Mouse (Mus musculus): Measurements from ENCODE around the gene Sulf2. TPM values are rescaled to one million over a fixed set of nuclear protein-coding genes. Genes with fewer than 3 reads are reported as not detected.

Gene Sulf2
- polyA plus RNA-seq, 1 experiment from 2014 or later = 125 TPM

DNA sequence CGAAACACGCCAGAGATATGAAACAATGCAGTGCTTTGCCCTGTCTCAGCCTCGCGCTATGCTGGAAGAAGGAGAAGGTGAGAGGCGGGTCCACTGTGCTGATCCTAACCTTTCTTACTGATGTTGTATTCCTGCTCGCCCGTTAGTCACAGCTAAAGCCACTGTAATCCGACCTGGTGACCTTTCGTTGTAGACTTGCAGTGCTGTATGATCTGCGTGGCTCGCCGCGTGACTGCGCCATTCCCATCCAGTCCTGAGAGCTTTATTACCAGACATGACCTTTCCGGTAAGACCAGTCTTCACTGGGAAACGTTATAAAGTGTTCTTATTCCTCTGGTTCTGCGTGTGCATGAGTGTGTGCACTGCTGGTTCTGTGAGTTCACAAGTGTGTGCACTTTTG, 104.0 kb downstream of the Sulf2 start:
- H3K4me2 ChIP-seq (replicated peaks) = no peak overlapping the region
- 91% methylated on average over 17 of the region's 17 CpGs for WGBS

GRCm38 (mm10) chr2:166048852-166049251, 106.6 kb downstream of the Sulf2 start:
- 88% methylated on average over 7 of the region's 7 CpGs for WGBS
- H3K27ac ChIP-seq = no peak overlapping the region
- no peak overlapping the region for H3K9ac ChIP-seq
- ATAC-seq (ENCODE audit: low FRiP score) (no peak), DNase-seq (ENCODE audit: low spot score) (no peak)
- no peaks in the 10 kb centered on the region for H3K9me3 ChIP-seq (ENCODE audit: control insufficient read depth, low read length)
- H3K36me3 ChIP-seq (replicated peaks; ENCODE audit: control insufficient read depth, insufficient read depth) = peaks cover 59% of the 10 kb centered on the region
- H3K27me3 ChIP-seq (ENCODE audit: control insufficient read depth, insufficient read depth, low read length) = no peaks in the 10 kb centered on the region
- H3K4me3 ChIP-seq (replicated peaks; ENCODE audit: low read length) = no peak overlapping the region
- H3K4me2 ChIP-seq (replicated peaks) = no peak overlapping the region
- no peaks in the 10 kb centered on the region for H3K4me1 ChIP-seq (replicated peaks; ENCODE audit: control insufficient read depth, insufficient read depth, low read length)

More for the DNA sequence above, 104.0 kb downstream of the Sulf2 start:
- Histone ChIP-seq H3K27ac (no peak overlapping the region), H3K27me3 (ENCODE audit: control insufficient read depth, insufficient read depth, low read length) (no peaks in the 10 kb centered on the region), H3K4me1 (replicated peaks; ENCODE audit: control insufficient read depth, insufficient read depth, low read length) (no peaks in the 10 kb centered on the region), H3K9me3 (ENCODE audit: control insufficient read depth, low read length) (no peaks in the 10 kb centered on the region), H3K4me3 (replicated peaks; ENCODE audit: low read length) (no peak overlapping the region), H3K9ac (no peak overlapping the region), H3K36me3 (replicated peaks; ENCODE audit: control insufficient read depth, insufficient read depth) (peaks cover 85% of the 10 kb centered on the region)
- no peak for ATAC-seq (ENCODE audit: low FRiP score)
- no peak for DNase-seq (ENCODE audit: low spot score)

DNA sequence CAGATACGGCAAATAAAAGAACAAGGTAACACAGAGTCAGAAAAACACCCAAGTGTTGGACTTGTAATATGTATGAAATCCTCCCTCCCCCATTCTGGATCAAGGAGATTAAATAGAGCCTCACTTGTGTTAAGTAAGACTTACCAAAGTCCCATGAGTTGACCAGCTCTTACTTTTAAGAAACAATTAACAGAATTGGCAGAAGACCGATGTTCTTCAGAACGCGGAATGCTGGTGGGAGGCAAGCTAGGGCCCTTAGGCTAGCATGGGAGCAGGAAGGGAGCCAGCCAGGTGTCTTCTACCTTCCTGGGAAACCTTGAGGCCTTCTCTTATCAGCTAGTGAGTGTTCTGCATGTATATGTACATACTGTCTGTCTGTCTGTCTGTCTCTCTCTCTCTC, 107.5 kb downstream of the Sulf2 start:
- Histone ChIP-seq H3K36me3 (replicated peaks; ENCODE audit: control insufficient read depth, insufficient read depth) (peaks cover 50% of the 10 kb centered on the region), H3K4me2 (replicated peaks) (no peak overlapping the region), H3K27ac (no peak overlapping the region), H3K9me3 (ENCODE audit: control insufficient read depth, low read length) (no peaks in the 10 kb centered on the region), H3K4me3 (replicated peaks; ENCODE audit: low read length) (no peak overlapping the region), H3K4me1 (replicated peaks; ENCODE audit: control insufficient read depth, insufficient read depth, low read length) (no peaks in the 10 kb centered on the region), H3K27me3 (ENCODE audit: control insufficient read depth, insufficient read depth, low read length) (no peaks in the 10 kb centered on the region), H3K9ac (no peak overlapping the region)
- ATAC-seq (ENCODE audit: low FRiP score) (no peak), DNase-seq (ENCODE audit: low spot score) (no peak)
- WGBS = 96% methylated on average over 4 of the region's 4 CpGs

DNA sequence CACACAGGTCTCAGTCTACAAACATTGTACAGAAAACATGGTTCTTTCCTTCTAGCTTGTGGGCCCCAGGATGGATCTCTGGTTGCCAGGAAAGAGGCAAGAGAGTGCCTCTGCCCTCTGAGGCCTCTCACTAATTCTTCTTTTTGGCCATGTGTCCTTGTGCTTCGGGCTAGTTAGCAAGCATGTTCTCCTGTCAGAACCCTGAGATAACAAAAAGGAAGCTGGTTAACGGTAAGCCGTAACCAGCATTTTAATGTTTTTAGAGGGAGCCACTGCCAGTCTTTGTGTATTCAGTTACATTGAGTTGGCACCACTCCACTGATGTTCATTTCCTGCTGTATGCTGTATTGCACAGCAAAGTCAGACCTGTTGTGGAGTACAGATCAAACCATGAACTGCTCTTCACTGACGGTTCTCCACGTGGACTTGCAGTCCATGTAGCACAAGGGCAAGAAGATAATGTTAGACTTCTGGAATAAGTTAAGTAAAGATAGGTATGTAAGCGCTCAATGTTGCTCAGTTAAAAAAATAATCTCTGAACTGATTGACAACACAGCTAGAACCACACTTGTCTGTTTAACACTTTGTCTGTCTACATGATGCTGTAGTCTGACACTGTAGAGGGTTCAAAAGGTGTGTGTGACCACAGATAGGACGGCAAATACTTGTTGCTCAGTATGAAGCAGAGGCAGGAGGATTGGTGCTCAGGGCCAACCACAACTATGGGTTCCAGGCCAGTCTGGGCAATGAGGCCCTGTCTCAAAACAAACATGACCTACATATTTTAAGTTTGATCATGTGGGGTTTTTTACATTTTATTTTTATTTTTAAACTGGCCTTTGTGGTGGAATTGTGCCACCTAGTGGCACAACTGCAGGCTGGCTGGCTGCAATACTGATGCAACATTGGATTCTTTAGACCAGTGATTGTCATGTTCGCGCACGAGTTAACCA, 109.6 kb downstream of the Sulf2 start:
- H3K4me1 ChIP-seq (replicated peaks; ENCODE audit: control insufficient read depth, insufficient read depth, low read length) = no peaks in the 10 kb centered on the region
- H3K9me3 ChIP-seq (ENCODE audit: control insufficient read depth, low read length) = no peaks in the 10 kb centered on the region
- ATAC-seq (ENCODE audit: low FRiP score) = no peak
- no peak overlapping the region for H3K4me2 ChIP-seq (replicated peaks)
- H3K27me3 ChIP-seq (ENCODE audit: control insufficient read depth, insufficient read depth, low read length) = no peaks in the 10 kb centered on the region
- H3K36me3 ChIP-seq (replicated peaks; ENCODE audit: control insufficient read depth, insufficient read depth) = peaks cover 30% of the 10 kb centered on the region
- H3K9ac ChIP-seq = no peak overlapping the region
- 72% methylated on average over 10 of the region's 10 CpGs for WGBS
- no peak overlapping the region for H3K27ac ChIP-seq
- DNase-seq (ENCODE audit: low spot score) = no peak
- H3K4me3 ChIP-seq (replicated peaks; ENCODE audit: low read length) = no peak overlapping the region

DNA sequence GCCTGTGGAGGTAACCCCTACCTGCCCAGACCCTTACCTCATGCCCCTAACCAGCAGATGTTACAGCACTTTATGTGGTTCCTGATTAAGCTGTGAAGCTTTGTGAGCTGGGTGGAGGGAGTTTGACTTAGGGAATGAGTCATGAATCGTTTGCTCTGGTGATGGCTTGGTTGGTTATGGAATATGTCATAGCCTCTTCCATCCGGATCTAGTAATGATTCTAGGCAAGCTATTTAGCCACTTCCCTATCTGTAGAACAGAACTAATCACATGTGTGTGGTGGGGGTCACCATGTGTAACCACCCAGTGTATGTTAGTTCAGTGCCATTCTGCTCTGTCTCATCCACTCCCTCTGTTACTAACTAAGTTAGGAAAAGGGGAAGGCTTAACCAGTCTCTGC, 110.5 kb downstream of the Sulf2 start:
- DNase-seq (ENCODE audit: low spot score) (no peak), ATAC-seq (ENCODE audit: low FRiP score) (no peak)
- Histone ChIP-seq H3K27me3 (ENCODE audit: control insufficient read depth, insufficient read depth, low read length) (no peaks in the 10 kb centered on the region), H3K9ac (no peak overlapping the region), H3K9me3 (ENCODE audit: control insufficient read depth, low read length) (no peaks in the 10 kb centered on the region), H3K27ac (no peak overlapping the region), H3K4me3 (replicated peaks; ENCODE audit: low read length) (no peak overlapping the region), H3K36me3 (replicated peaks; ENCODE audit: control insufficient read depth, insufficient read depth) (peaks cover 22% of the 10 kb centered on the region), H3K4me1 (replicated peaks; ENCODE audit: control insufficient read depth, insufficient read depth, low read length) (no peaks in the 10 kb centered on the region), H3K4me2 (replicated peaks) (no peak overlapping the region)
- WGBS = 78% methylated on average over 2 of the region's 2 CpGs

DNA sequence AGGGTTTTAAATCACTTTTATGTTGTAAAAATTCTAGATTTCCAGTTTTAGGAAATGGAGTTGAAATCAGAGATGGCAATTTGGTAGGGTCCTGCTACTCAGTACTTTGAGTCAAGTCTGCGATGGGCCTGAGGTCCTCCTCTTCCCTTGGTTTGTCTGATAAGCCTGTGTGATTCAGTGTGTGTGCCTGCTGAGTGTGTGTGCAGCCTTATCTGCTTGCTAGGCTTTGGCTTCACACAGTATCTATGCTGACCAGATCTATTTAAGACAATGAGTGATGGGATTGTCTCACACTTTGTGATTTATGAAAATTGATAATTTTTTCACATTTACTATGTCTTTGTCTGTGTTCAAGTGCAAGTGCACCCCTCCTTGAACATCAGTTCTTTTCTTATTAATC, 112.9 kb downstream of the Sulf2 start:
- Histone ChIP-seq H3K9ac (no peak overlapping the region), H3K36me3 (replicated peaks; ENCODE audit: control insufficient read depth, insufficient read depth) (peaks cover 2% of the 10 kb centered on the region; the same call in 1 of the 2 replicates), H3K4me2 (replicated peaks) (no peak overlapping the region), H3K27me3 (ENCODE audit: control insufficient read depth, insufficient read depth, low read length) (no peaks in the 10 kb centered on the region), H3K9me3 (ENCODE audit: control insufficient read depth, low read length) (no peaks in the 10 kb centered on the region), H3K27ac (no peak overlapping the region), H3K4me3 (replicated peaks; ENCODE audit: low read length) (no peak overlapping the region), H3K4me1 (replicated peaks; ENCODE audit: control insufficient read depth, insufficient read depth, low read length) (no peaks in the 10 kb centered on the region)
- WGBS = 90% methylated on average over 1 of the region's 1 CpGs
- no peak for ATAC-seq (ENCODE audit: low FRiP score)
- no peak for DNase-seq (ENCODE audit: low spot score)

DNA sequence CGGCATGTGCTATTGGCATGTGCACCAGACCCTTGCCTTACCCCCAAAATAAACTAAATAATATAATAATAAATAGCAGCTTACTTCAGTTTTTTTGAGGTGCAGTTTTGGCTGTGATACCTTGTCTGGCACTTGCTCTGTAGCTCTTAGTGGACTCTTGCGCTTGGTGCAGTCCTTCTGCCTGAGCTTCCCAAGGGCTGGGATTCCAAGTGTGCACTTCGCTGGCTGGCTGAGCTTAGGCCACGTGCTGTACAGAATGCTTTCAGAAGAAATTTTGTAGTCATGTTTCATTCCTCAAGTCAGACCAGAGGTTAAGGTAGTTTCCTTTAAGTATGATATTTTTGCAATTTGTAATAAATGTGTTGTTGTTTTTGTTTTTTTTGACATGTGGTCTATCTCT, 115.8 kb downstream of the Sulf2 start:
- 91% methylated on average over 4 of the region's 4 CpGs for WGBS
- Histone ChIP-seq H3K9ac (no peak overlapping the region), H3K36me3 (replicated peaks; ENCODE audit: control insufficient read depth, insufficient read depth) (peaks cover 11% of the 10 kb centered on the region; the same call in 1 of the 2 replicates), H3K27me3 (ENCODE audit: control insufficient read depth, insufficient read depth, low read length) (no peaks in the 10 kb centered on the region), H3K4me2 (replicated peaks) (no peak overlapping the region), H3K27ac (no peak overlapping the region), H3K9me3 (ENCODE audit: control insufficient read depth, low read length) (no peaks in the 10 kb centered on the region), H3K4me3 (replicated peaks; ENCODE audit: low read length) (no peak overlapping the region), H3K4me1 (replicated peaks; ENCODE audit: control insufficient read depth, insufficient read depth, low read length) (no peaks in the 10 kb centered on the region)
- no peak for ATAC-seq (ENCODE audit: low FRiP score)
- no peak for DNase-seq (ENCODE audit: low spot score)

DNA sequence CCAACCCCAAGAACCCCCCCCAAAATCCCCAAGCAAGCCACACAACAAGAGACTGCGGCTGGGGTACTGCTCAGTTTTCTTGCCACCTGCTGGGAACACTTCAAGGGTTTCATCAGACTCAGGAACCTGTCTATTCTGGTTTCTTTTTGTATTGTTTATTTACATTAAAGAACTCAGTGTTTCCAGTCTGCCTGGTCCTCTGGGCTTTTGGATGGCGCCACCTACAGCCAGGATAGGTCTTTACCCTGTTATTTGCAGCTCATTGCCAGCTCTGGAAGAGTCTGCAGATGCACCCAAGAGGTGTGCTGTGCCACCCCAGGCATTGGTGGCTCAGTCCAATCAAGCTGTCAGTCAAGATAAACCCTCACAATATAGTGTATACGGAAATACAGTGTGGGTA, 119.7 kb downstream of the Sulf2 start:
- Histone ChIP-seq H3K4me1 (replicated peaks; ENCODE audit: control insufficient read depth, insufficient read depth, low read length) (peaks cover 9% of the 10 kb centered on the region), H3K36me3 (replicated peaks; ENCODE audit: control insufficient read depth, insufficient read depth) (peaks cover 11% of the 10 kb centered on the region; the same call in 1 of the 2 replicates), H3K4me2 (replicated peaks) (no peak overlapping the region), H3K9ac (no peak overlapping the region), H3K9me3 (ENCODE audit: control insufficient read depth, low read length) (no peaks in the 10 kb centered on the region), H3K27ac (no peak overlapping the region), H3K27me3 (ENCODE audit: control insufficient read depth, insufficient read depth, low read length) (no peaks in the 10 kb centered on the region), H3K4me3 (replicated peaks; ENCODE audit: low read length) (no peak overlapping the region)
- no peak for ATAC-seq (ENCODE audit: low FRiP score)
- WGBS = 61% methylated on average over 3 of the region's 3 CpGs
- DNase-seq (ENCODE audit: low spot score) = no peak

GRCm38 (mm10) chr2:166034967-166035490, 120.4 kb downstream of the Sulf2 start:
- no peak overlapping the region for H3K9ac ChIP-seq
- no peak overlapping the region for H3K27ac ChIP-seq
- H3K27me3 ChIP-seq (ENCODE audit: control insufficient read depth, insufficient read depth, low read length) = no peaks in the 10 kb centered on the region
- WGBS = 68% methylated on average over 3 of the region's 3 CpGs
- DNase-seq (ENCODE audit: low spot score) (no peak), ATAC-seq (ENCODE audit: low FRiP score) (no peak)
- H3K9me3 ChIP-seq (ENCODE audit: control insufficient read depth, low read length) = no peaks in the 10 kb centered on the region
- H3K4me2 ChIP-seq (replicated peaks) = no peak overlapping the region
- no peak overlapping the region for H3K4me3 ChIP-seq (replicated peaks; ENCODE audit: low read length)
- H3K36me3 ChIP-seq (replicated peaks; ENCODE audit: control insufficient read depth, insufficient read depth) = peaks cover 11% of the 10 kb centered on the region; the same call in 1 of the 2 replicates
- peaks cover 16% of the 10 kb centered on the region for H3K4me1 ChIP-seq (replicated peaks; ENCODE audit: control insufficient read depth, insufficient read depth, low read length)
